Mouse (Mus musculus) monocyte, adult 5-6 weeks (primary cell): ENCODE results near the gene Commd1. TPM values are rescaled to one million over a fixed set of nuclear protein-coding genes. Genes with fewer than 3 reads are reported as not detected.

Experiments used
- ATAC-seq: fragments of 153-309, 156-312 bp; replicated peaks from 2 replicates; pipeline ENCODE4 v1.8.0; 2017; ENCODE audit warnings: mild to moderate bottlenecking; ENCODE audit not compliant: low TSS enrichment, insufficient number of reproducible peaks, severe bottlenecking, poor library complexity, low FRiP score
- total RNA-seq: library from RNA; stranded (forward); fragments of 200-1000, 200-491, 200-594 nt; gene quantifications from 3 replicates; pipeline ENCODE4 v1.2.3, GENCODE M21; 2017

The Commd1 gene
- total RNA-seq, 1 experiment from 2014 or later: 84.2 TPM

DNA sequence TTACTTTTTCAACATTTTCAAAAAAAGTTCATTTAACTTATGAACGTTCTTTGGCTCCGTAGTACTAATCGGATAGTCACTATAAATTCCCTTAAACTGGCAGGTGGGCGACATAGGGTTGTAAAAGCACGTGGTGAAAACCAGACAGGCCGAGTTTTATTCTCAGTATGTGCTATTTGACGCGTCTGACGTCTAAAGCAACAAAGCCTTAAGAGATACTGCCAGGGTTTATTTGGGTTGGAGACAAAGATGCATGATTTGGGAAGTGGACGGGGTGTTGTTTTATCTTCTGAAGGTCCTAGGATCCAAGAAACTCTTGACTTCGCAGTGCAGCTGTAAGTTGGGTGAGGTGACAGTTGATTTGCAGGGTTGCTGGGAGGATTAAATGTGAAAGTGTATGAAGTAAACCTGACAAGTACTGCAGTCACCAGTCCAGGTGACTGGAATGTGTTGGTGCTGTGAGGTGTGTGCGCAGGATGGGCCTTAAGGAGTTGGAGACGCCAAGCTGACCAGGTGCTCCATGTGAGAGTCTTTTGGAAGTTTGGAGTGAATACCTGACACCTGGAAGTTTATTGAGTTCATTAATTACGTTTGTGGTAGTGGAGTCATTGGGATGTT lies 9.1 kb upstream of the Commd1 start:
- no peak for ATAC-seq

DNA sequence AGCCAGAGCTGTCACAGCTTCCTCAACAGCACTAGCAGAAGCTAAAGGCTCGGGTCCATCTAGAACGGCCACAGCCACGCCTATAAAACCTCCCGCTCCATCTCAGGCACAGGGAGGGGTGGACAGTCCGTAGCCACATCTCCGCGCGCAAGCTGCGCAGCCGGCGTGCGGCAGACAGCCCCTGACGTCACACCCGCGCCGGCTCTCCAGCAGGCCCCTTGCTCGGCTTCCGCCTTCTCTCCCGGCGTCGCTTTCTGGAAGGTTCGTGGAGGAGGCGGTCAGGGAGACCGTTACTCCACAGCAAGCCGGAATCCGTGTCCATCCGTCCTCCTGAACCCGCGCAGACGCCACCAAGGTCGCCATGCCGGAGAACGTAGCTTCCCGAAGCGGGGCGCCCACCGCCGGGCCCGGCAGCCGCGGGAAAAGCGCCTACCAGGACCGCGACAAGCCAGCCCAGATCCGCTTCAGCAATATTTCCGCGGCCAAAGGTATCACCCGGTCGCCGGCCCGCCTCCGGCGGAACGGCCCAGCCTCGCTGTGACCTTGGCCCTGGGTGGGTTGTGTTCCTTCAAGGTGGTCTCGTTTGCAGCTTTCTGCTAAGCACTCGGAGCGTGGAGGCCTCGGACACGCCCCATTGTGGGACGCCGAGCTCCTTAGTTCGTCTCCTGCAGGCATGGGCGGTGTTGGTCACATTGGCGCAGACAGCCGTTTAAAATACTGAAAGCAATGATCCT lies 8.4 kb upstream of the Commd1 start, which contains the start of gene Cct4:
Cct4 (plus strand) TSS at position 127 of the 734 bp plus-strand sequence.
- peak; percentile 96 for ATAC-seq

GRCm38 (mm10) chr11:22989786-22990185 lies 7.6 kb upstream of the Commd1 start:
- no peak for ATAC-seq

GRCm38 (mm10) chr11:22987357-22987756 lies 5.2 kb upstream of the Commd1 start:
- ATAC-seq: no peak

GRCm38 (mm10) chr11:22985510-22985909 lies 3.3 kb upstream of the Commd1 start:
- no peak for ATAC-seq

GRCm38 (mm10) chr11:22982846-22983245 lies 664 bp upstream of the Commd1 start:
- no peak for ATAC-seq

DNA sequence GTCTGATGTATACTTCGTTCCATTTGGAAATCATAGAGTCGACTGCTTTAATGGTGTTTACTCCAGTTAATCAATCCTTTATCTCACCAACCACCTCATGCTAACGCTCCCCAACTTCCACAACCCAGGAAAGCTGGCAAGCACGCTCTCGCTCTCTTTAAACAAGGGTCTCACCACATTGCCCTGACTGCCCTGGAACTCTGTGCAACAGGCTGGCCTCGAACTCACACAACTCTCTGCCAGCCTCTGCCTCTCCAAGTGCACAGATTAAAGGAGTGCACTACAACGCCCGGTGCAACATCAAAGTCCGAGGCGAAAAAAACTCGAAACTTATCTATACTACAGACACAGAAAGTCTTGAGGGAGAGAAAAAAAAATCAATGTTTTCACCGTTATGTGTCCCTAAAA lies 635 bp downstream of the Commd1 start:
- ATAC-seq: no peak

- ATAC-seq: no peak
These were observed 1.1 kb downstream of the Commd1 start for GRCm38 (mm10) chr11:22981041-22981440.

GRCm38 (mm10) chr11:22979221-22979620 lies 3.0 kb downstream of the Commd1 start:
- ATAC-seq: no peak

GRCm38 (mm10) chr11:22978711-22979110 lies 3.5 kb downstream of the Commd1 start:
- ATAC-seq: no peak

GRCm38 (mm10) chr11:22978215-22978614 lies 4.0 kb downstream of the Commd1 start:
- ATAC-seq: no peak

GRCm38 (mm10) chr11:22973599-22973998 lies 8.6 kb downstream of the Commd1 start:
- no peak for ATAC-seq

DNA sequence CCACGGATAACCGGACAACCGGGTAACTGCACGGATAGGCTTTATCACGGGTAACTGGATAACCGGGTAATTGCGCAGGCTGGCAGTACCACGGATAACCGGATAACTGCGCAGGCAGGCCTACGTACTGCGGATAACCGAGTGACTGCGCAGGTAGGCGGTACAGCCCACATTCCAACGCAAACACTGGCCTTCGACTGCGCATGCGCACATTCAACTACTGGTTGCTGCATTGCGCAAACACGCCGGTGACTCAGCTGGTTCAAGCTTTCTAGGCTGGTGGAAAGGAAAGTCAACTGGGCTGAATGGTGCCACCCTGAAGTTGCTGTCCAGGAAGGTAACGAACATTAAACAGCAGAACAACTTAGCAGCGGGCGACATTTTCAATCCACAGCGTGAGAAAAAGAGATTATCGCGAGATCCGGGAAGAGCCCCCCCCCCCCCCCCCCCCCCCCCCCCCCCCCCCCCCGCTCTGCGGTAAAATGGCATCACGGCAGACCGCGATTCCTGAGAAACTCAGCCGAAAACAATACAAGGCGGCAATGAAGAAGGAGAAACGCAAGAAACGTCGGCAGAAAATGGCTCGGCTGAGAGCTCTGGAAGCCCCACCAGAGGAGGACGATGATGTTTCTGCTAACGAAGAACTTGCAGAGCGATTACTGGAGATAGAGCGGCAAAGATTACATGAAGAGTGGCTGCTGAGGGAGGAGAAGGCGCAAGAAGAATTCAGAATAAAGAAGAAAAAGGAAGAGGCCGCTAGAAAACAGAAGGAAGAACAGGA lies 9.2 kb downstream of the Commd1 start:
- peak; percentile 63 for ATAC-seq

DNA sequence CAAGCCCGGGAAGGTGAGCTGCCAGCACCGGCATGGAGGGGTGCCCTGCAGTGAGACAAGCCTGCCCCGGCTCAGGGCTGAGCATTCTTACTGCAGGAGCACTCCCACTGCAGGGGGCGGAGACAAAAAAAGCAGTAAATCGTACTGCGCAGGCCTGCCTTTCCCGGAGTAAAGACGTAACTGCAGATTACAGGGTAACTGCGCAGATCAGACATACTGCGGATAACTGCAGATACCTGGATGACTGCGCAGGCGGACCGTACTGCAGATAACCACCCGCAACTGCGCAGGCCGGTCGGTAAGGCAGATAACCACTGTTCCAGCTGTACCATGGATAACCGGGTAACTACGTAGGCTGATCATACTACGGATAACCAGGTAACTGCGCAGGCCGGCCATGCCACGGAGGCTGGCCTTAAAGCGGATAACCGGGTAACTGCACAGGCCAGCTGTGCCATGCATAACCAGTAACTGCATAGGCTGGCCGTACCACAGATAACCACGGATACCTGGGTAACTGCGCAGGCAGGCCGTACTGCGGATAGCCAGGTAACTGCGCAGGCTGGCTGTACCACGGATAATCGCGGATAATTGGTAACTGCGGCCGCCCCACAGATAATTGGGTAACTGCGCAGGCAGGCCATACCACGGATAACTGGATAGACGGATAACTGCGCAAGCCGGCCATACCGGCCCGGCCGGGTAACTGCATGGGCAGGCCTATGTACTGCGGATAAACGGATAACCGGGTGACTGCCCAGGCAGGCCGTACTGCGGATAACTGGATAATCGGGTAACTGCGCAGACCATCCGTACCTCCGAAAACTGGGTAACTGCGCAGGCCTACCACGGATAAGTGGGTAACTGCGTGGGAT lies 10.1 kb downstream of the Commd1 start, which contains the start of gene Zrsr1:
Zrsr1 (plus strand) TSS at position 171 of the 875 bp plus-strand sequence.
- ATAC-seq: peak; percentile 21; the same call in 1 of the 2 replicates

- ATAC-seq: no peak
These were observed 11.6 kb downstream of the Commd1 start for GRCm38 (mm10) chr11:22970546-22970945.

DNA sequence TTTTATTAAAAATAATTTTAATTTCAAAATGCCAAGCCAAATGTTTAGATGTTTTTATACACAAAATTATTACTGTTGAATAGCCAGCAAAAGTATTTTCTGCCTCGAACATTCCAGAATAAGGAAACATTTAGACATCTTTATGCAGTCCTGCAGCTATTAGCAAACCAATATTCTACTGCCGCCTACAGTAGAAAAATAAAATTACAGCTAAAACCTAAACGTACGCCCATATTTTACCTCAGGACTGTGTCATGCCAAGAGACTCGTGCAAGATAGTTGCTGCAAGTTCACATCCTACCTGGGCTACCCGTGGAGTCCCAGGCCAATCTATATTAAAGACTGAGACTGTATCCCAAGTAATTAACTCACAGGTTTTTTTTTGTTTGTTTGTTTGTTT lies 12.7 kb downstream of the Commd1 start:
- ATAC-seq: no peak

GRCm38 (mm10) chr11:22965503-22965902 lies 16.7 kb downstream of the Commd1 start:
- no peak for ATAC-seq

GRCm38 (mm10) chr11:22964401-22964800 lies 17.8 kb downstream of the Commd1 start:
- no peak for ATAC-seq

DNA sequence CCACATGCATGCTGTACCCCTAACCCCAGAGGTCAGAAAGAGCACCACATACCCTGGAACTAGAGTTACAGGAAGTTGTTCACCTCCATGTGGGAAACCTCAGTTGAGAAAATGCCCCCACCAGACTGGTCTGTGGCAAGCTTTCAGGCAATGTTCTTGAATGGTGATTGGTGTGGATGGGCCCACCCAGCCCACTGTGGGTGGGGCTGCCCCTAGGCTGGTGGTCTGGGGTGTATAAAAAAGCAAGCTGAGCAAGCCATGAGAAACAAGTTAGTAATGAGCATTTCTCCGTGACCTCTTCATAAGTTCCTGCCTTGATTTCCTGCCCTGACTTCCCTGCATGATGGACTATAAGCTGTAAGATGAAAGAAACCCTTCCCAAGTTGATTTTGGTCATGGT lies 20.1 kb downstream of the Commd1 start:
- ATAC-seq: no peak
